Mouse (Mus musculus) liver, postnatal 0 days (tissue): Measurements from ENCODE around the gene Med8.

ENCODE experiments used
- CTCF ChIP-seq: sonication (generic); IDR thresholded peaks from 2 replicates; pipeline ENCODE4 v1.5.1; 2016; ENCODE audit warnings: antibody characterized with exemption, low read depth
- EP300 ChIP-seq: IDR thresholded peaks from 2 replicates; pipeline ENCODE4 v1.6.1; 2016; ENCODE audit warnings: antibody characterized with exemption, low read depth, mild to moderate bottlenecking

- TF ChIP-seq CTCF (no peak), EP300 (no peak)
Measured at GRCm38 (mm10) chr4:118364641-118365040, 44.5 kb upstream of the Med8 start.
